Mouse (Mus musculus) C2C12 (cell line): ENCODE results near the gene Kank4.

Experiments
- CEBPB ChIP-seq: IDR thresholded peaks from one replicate; pipeline ENCODE4 v1.6.1; 2011; ENCODE audit warnings: low read depth, mild to moderate bottlenecking, control low read depth, moderate library complexity
- CTCF ChIP-seq: IDR thresholded peaks from one replicate; pipeline ENCODE4 v1.5.1; 2011; ENCODE audit not compliant: control insufficient read depth, insufficient read depth, insufficient read length
- FOSL1 ChIP-seq: IDR thresholded peaks from one replicate; pipeline ENCODE4 v1.8.0; 2011; ENCODE audit warnings: mild to moderate bottlenecking, low read length; ENCODE audit not compliant: poor library complexity, insufficient read depth, severe bottlenecking
- MAX ChIP-seq: IDR thresholded peaks from one replicate; pipeline ENCODE4 v1.6.1; 2011; ENCODE audit warnings: mild to moderate bottlenecking, control low read depth
- MYOD1 ChIP-seq: IDR thresholded peaks from one replicate; pipeline ENCODE4 v1.6.1; 2011; ENCODE audit warnings: low read depth; ENCODE audit not compliant: control insufficient read depth, insufficient read length
- MYOG ChIP-seq: IDR thresholded peaks from one replicate; pipeline ENCODE4 v1.6.1; 2011; ENCODE audit not compliant: control insufficient read depth, insufficient read length; ENCODE audit errors: extremely low read depth
- USF1 ChIP-seq: IDR thresholded peaks from one replicate; pipeline ENCODE4 v1.6.1; 2011; ENCODE audit warnings: low read depth, mild to moderate bottlenecking, control low read depth, moderate library complexity

- TF ChIP-seq CTCF (no peak), USF1 (no peak), MAX (no peak), MYOG (no peak), FOSL1 (no peak), CEBPB (no peak), MYOD1 (no peak)
Observed at GRCm38 (mm10) chr4:98817184-98817911, at the start of gene Kank4.
